Mouse (Mus musculus) ovary, adult 2 months (tissue): ENCODE measurements around the gene Gm4177. TPM values are rescaled to one million over a fixed set of nuclear protein-coding genes. Genes with fewer than 3 reads are reported as not detected.

ENCODE experiments used
- polyA plus RNA-seq: library from polyadenylated mRNA; depleted of rRNA; stranded (reverse); fragments of >200 nt; gene quantifications from 2 replicates; pipeline ENCODE4 v1.2.3, GENCODE M21; 2012; rRNA removed

The Gm4177 gene
- polyA plus RNA-seq: not detected in 2 replicates

GRCm38 (mm10) chr7:21796628-21797027, at the start of gene Gm4177:
Gene Gm4177, minus strand, starts transcription at chr7:21796728.

DNA sequence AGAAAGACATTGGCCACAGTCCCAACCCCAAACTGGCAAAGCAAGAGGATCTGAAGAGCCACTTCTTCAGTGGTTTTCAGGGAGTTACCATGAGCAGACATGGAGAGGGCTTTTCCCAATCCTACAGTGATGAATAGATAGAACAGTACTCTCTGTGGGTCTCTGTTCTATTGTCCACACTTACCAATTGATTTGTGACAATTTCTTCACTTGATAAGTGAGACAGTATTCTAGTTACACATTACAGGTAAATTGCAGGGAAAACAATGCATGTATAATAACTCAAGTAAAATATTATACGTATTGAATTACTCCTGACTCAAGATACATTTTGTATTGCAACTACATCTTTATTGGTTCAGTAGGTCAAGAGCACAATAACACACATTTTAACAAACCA, 47.6 kb upstream of the Gm4177 start, which contains the start of gene Gm5725:
TSS of gene Gm5725 (minus strand) at position 101 of the 400 bp plus-strand sequence.

DNA sequence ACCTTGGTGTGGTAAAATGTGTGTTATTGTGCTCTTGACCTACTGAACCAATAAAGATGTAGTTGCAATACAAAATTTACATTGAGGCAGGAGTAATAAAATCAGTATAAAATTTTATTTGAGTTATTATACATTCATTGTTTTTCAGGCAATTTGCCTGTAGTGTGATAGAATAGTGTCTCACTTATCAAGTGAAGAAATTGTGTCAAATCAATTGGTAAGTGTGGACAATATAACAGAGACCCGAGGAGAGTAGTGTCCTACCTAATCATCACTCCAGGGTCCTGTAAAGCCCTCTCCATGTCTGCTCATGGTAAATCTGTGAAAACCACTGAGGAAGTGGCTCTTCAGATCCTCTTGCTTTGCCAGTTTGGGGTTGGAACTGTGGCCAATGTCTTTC, 35.5 kb upstream of the Gm4177 start, which contains the start of gene Vmn1r135:
TSS of gene Vmn1r135 (plus strand) at position 301 of the 400 bp plus-strand sequence.

DNA sequence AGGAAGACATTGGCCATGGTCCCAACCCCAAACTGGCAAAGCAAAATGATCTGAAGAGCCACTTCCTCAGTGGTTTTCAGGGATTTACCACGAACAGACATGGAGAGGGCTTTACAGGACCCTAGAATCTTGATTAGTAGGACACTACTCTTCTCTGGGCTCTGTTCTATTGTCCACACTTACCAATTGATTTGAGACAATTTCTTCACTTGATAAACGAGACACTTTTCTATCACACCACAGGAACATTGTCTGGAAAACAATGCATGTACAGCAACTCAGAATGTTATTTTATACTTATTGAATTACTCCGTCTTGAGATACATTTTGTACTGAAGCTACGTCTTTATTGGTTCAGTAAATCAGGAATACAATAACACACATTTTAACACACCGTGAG, 35.2 kb downstream of the Gm4177 start, which contains the start of gene Gm4175:
TSS of gene Gm4175 (minus strand) at position 101 of the 400 bp plus-strand sequence.

Other genes starting within 250 kb of the Gm4177 start
- not detected in 2 replicates for gene Vmn1r132, start 182.6 kb downstream of the Gm4177 start, polyA plus RNA-seq
- gene Gm4175, start 35.3 kb downstream of the Gm4177 start, polyA plus RNA-seq: not detected in 2 replicates
- gene Vmn1r135, start 35.6 kb upstream of the Gm4177 start, polyA plus RNA-seq: not detected in 2 replicates
- gene Gm5725, start 47.5 kb upstream of the Gm4177 start, polyA plus RNA-seq: not detected in 2 replicates
- gene Gm5891, start 124.6 kb upstream of the Gm4177 start, polyA plus RNA-seq: not detected in 2 replicates
- not detected in 2 replicates for gene Vmn1r137, start 197.9 kb upstream of the Gm4177 start, polyA plus RNA-seq
- not detected in 2 replicates for gene Vmn1r138, start 232.2 kb upstream of the Gm4177 start, polyA plus RNA-seq